Mouse (Mus musculus): ENCODE results near the gene Fbxw21. TPM values are rescaled to one million over a fixed set of nuclear protein-coding genes. Genes with fewer than 3 reads are reported as not detected.

Gene Fbxw21
- polyA plus RNA-seq, 1 experiment: not detected

- Histone ChIP-seq H3K27me3 (ENCODE audit: control insufficient read depth, insufficient read depth, insufficient read length) (no peaks in the 10 kb centered on the region), H3K36me3 (ENCODE audit: control insufficient read depth, insufficient read depth) (no peaks in the 10 kb centered on the region), H3K4me2 (ENCODE audit: low read depth) (no peak overlapping the region), H3ac (ENCODE audit: control insufficient read depth, insufficient read length) (no peak overlapping the region), H3K4me3 (no peak overlapping the region), H3K79me2 (ENCODE audit: control insufficient read depth, insufficient read depth) (no peaks in the 10 kb centered on the region)
- no peak for TF ChIP-seq TCF12 (IDR thresholded peaks at IDR 0.05; ENCODE audit: insufficient read depth, poor library complexity, severe bottlenecking)
- no peak for TF ChIP-seq TCF3 (IDR thresholded peaks at IDR 0.05; ENCODE audit: insufficient read length, low read depth)
- TF ChIP-seq REST (IDR thresholded peaks at IDR 0.05; ENCODE audit: insufficient read depth, insufficient read length): no peak
- no peak for TF ChIP-seq MAX (IDR thresholded peaks at IDR 0.05; ENCODE audit: low read depth)
- no peak for TF ChIP-seq POLR2AphosphoS2 (IDR thresholded peaks at IDR 0.05; ENCODE audit: insufficient read length, low read depth)
- no peak for TF ChIP-seq CEBPB (IDR thresholded peaks at IDR 0.05; ENCODE audit: insufficient read depth, poor library complexity, severe bottlenecking)
- TF ChIP-seq MYOG (IDR thresholded peaks at IDR 0.05; ENCODE audit: control insufficient read depth in 1 of 3, insufficient read depth in 1 of 3, insufficient read length in 2 of 3, low read depth in 2 of 3): no peak
Observed at GRCm38 (mm10) chr9:109125481-109125880, 36.4 kb downstream of the Fbxw21 start.

GRCm38 (mm10) chr9:109125043-109125442 is 36.8 kb downstream of the Fbxw21 start:
- Histone ChIP-seq H3K27me3 (ENCODE audit: control insufficient read depth, insufficient read depth, insufficient read length) (no peaks in the 10 kb centered on the region), H3K79me2 (ENCODE audit: control insufficient read depth, insufficient read depth) (no peaks in the 10 kb centered on the region), H3K36me3 (ENCODE audit: control insufficient read depth, insufficient read depth) (no peaks in the 10 kb centered on the region), H3K4me2 (ENCODE audit: low read depth) (no peak overlapping the region), H3ac (ENCODE audit: control insufficient read depth, insufficient read length) (no peak overlapping the region), H3K4me3 (no peak overlapping the region)
- no peak for TF ChIP-seq MYOD1 (IDR thresholded peaks at IDR 0.05; ENCODE audit: control insufficient read depth in 1 of 3, insufficient read length in 2 of 3, low read depth in 2 of 3)
- no peak for TF ChIP-seq MYOG (IDR thresholded peaks at IDR 0.05; ENCODE audit: control insufficient read depth in 1 of 3, insufficient read depth in 1 of 3, insufficient read length in 2 of 3, low read depth in 2 of 3)
- TF ChIP-seq TCF3 (IDR thresholded peaks at IDR 0.05; ENCODE audit: insufficient read length, low read depth): no peak
- no peak for TF ChIP-seq TCF12 (IDR thresholded peaks at IDR 0.05; ENCODE audit: insufficient read depth, poor library complexity, severe bottlenecking)
- no peak for TF ChIP-seq CEBPB (IDR thresholded peaks at IDR 0.05; ENCODE audit: insufficient read depth, poor library complexity, severe bottlenecking)
- no peak for TF ChIP-seq SRF (IDR thresholded peaks at IDR 0.05; ENCODE audit: control insufficient read depth, insufficient read length, low read depth)
- TF ChIP-seq MAX (IDR thresholded peaks at IDR 0.05; ENCODE audit: low read depth): no peak
- no peak for TF ChIP-seq POLR2A (IDR thresholded peaks at IDR 0.05; ENCODE audit: insufficient read length, low read depth)
- TF ChIP-seq REST (IDR thresholded peaks at IDR 0.05; ENCODE audit: insufficient read depth, insufficient read length): no peak

GRCm38 (mm10) chr9:109124164-109124563 is 37.7 kb downstream of the Fbxw21 start:
- H3K36me3 ChIP-seq (ENCODE audit: control insufficient read depth, insufficient read depth): no peaks in the 10 kb centered on the region
- H3ac ChIP-seq (ENCODE audit: control insufficient read depth, insufficient read length): no peak overlapping the region
- TF ChIP-seq POLR2AphosphoS2 (IDR thresholded peaks at IDR 0.05; ENCODE audit: insufficient read length, low read depth): no peak
- no peak for TF ChIP-seq USF1 (IDR thresholded peaks at IDR 0.05; ENCODE audit: low read depth)
- no peak for TF ChIP-seq E2F4 (IDR thresholded peaks at IDR 0.05; ENCODE audit: insufficient read depth)
- no peak for TF ChIP-seq MYOD1 (IDR thresholded peaks at IDR 0.05; ENCODE audit: control insufficient read depth in 1 of 3, insufficient read length in 2 of 3, low read depth in 2 of 3)
- no peak for TF ChIP-seq POLR2A (IDR thresholded peaks at IDR 0.05; ENCODE audit: insufficient read length, low read depth)
- no peak for TF ChIP-seq REST (IDR thresholded peaks at IDR 0.05; ENCODE audit: insufficient read depth, insufficient read length)
- TF ChIP-seq CEBPB (IDR thresholded peaks at IDR 0.05; ENCODE audit: insufficient read depth, poor library complexity, severe bottlenecking): no peak
- TF ChIP-seq MAX (IDR thresholded peaks at IDR 0.05; ENCODE audit: low read depth): no peak
- TF ChIP-seq TCF12 (IDR thresholded peaks at IDR 0.05; ENCODE audit: insufficient read depth, poor library complexity, severe bottlenecking): no peak
- no peaks in the 10 kb centered on the region for H3K79me2 ChIP-seq (ENCODE audit: control insufficient read depth, insufficient read depth)
- no peak overlapping the region for H3K4me2 ChIP-seq (ENCODE audit: low read depth)
- no peaks in the 10 kb centered on the region for H3K27me3 ChIP-seq (ENCODE audit: control insufficient read depth, insufficient read depth, insufficient read length)
- H3K4me3 ChIP-seq: no peak overlapping the region

GRCm38 (mm10) chr9:109123266-109123665 is 38.6 kb downstream of the Fbxw21 start:
- Histone ChIP-seq H3K36me3 (ENCODE audit: control insufficient read depth, insufficient read depth) (no peaks in the 10 kb centered on the region), H3K4me2 (ENCODE audit: low read depth) (no peak overlapping the region), H3K79me2 (ENCODE audit: control insufficient read depth, insufficient read depth) (no peaks in the 10 kb centered on the region), H3K27me3 (ENCODE audit: control insufficient read depth, insufficient read depth, insufficient read length) (no peaks in the 10 kb centered on the region), H3ac (ENCODE audit: control insufficient read depth, insufficient read length) (no peak overlapping the region), H3K4me3 (no peak overlapping the region)
- TF ChIP-seq SRF (IDR thresholded peaks at IDR 0.05; ENCODE audit: control insufficient read depth, insufficient read length, low read depth) (no peak), MYOG (IDR thresholded peaks at IDR 0.05; ENCODE audit: control insufficient read depth in 1 of 3, insufficient read depth in 1 of 3, insufficient read length in 2 of 3, low read depth in 2 of 3) (no peak), MYOD1 (IDR thresholded peaks at IDR 0.05; ENCODE audit: control insufficient read depth in 1 of 3, insufficient read length in 2 of 3, low read depth in 2 of 3) (no peak), CEBPB (IDR thresholded peaks at IDR 0.05; ENCODE audit: insufficient read depth, poor library complexity, severe bottlenecking) (no peak), USF1 (IDR thresholded peaks at IDR 0.05; ENCODE audit: low read depth) (no peak), POLR2A (IDR thresholded peaks at IDR 0.05; ENCODE audit: insufficient read length, low read depth) (no peak), TCF12 (IDR thresholded peaks at IDR 0.05; ENCODE audit: insufficient read depth, poor library complexity, severe bottlenecking) (no peak), MAX (IDR thresholded peaks at IDR 0.05; ENCODE audit: low read depth) (no peak), TCF3 (IDR thresholded peaks at IDR 0.05; ENCODE audit: insufficient read length, low read depth) (no peak), REST (IDR thresholded peaks at IDR 0.05; ENCODE audit: insufficient read depth, insufficient read length) (no peak), POLR2AphosphoS2 (IDR thresholded peaks at IDR 0.05; ENCODE audit: insufficient read length, low read depth) (no peak), E2F4 (IDR thresholded peaks at IDR 0.05; ENCODE audit: insufficient read depth) (no peak)

- TF ChIP-seq CEBPB (IDR thresholded peaks at IDR 0.05; ENCODE audit: insufficient read depth, poor library complexity, severe bottlenecking): no peak
- no peak for TF ChIP-seq SRF (IDR thresholded peaks at IDR 0.05; ENCODE audit: control insufficient read depth, insufficient read length, low read depth)
- TF ChIP-seq POLR2AphosphoS2 (IDR thresholded peaks at IDR 0.05; ENCODE audit: insufficient read length, low read depth): no peak
- TF ChIP-seq TCF3 (IDR thresholded peaks at IDR 0.05; ENCODE audit: insufficient read length, low read depth): no peak
- no peak for TF ChIP-seq TCF12 (IDR thresholded peaks at IDR 0.05; ENCODE audit: insufficient read depth, poor library complexity, severe bottlenecking)
- TF ChIP-seq POLR2A (IDR thresholded peaks at IDR 0.05; ENCODE audit: insufficient read length, low read depth): no peak
- TF ChIP-seq E2F4 (IDR thresholded peaks at IDR 0.05; ENCODE audit: insufficient read depth): no peak
- no peak for TF ChIP-seq MAX (IDR thresholded peaks at IDR 0.05; ENCODE audit: low read depth)
- no peak for TF ChIP-seq MYOD1 (IDR thresholded peaks at IDR 0.05; ENCODE audit: control insufficient read depth in 1 of 3, insufficient read length in 2 of 3, low read depth in 2 of 3)
- TF ChIP-seq REST (IDR thresholded peaks at IDR 0.05; ENCODE audit: insufficient read depth, insufficient read length): no peak
- TF ChIP-seq MYOG (IDR thresholded peaks at IDR 0.05; ENCODE audit: control insufficient read depth in 1 of 3, insufficient read depth in 1 of 3, insufficient read length in 2 of 3, low read depth in 2 of 3): no peak
- TF ChIP-seq USF1 (IDR thresholded peaks at IDR 0.05; ENCODE audit: low read depth): no peak
- Histone ChIP-seq H3K36me3 (ENCODE audit: control insufficient read depth, insufficient read depth) (no peaks in the 10 kb centered on the region), H3K27me3 (ENCODE audit: control insufficient read depth, insufficient read depth, insufficient read length) (no peaks in the 10 kb centered on the region), H3K4me3 (no peak overlapping the region), H3K4me2 (ENCODE audit: low read depth) (no peak overlapping the region), H3K79me2 (ENCODE audit: control insufficient read depth, insufficient read depth) (no peaks in the 10 kb centered on the region), H3ac (ENCODE audit: control insufficient read depth, insufficient read length) (no peak overlapping the region)
Observed at GRCm38 (mm10) chr9:109122553-109123085, 39.2 kb downstream of the Fbxw21 start.

All from myocyte (in vitro differentiated cells).